Mouse (Mus musculus) granulocyte monocyte progenitor cell, adult 5-6 weeks (primary cell): ENCODE measurements around the gene Sun5. TPM values are rescaled to one million over a fixed set of nuclear protein-coding genes. Genes with fewer than 3 reads are reported as not detected.

Experiments
- ATAC-seq: replicated peaks from 2 replicates; pipeline ENCODE4 v1.8.0; 2016; ENCODE audit warnings: mild to moderate bottlenecking, moderate TSS enrichment, inconsistent platforms; ENCODE audit not compliant: poor library complexity, severe bottlenecking
- total RNA-seq, 2 experiments: library from RNA; stranded (forward) in 1 of 2; stranded (reverse) in 1 of 2; fragments of 200-712, 200-1000 nt in 1 of 2; fragments of >200 nt in 1 of 2; fragmentation: Nextera tagmentation in 1 of 2; gene quantifications; 2 replicates each; pipeline ENCODE4 v1.2.3; 2014 to 2017

The Sun5 gene
- total RNA-seq, 2 experiments from 2014 or later: not detected

- ATAC-seq: no peak
These were observed 48.8 kb downstream of the Sun5 start for GRCm38 (mm10) chr2:153822005-153822543.

GRCm38 (mm10) chr2:153809921-153810320, 61.0 kb downstream of the Sun5 start:
- ATAC-seq: no peak

DNA sequence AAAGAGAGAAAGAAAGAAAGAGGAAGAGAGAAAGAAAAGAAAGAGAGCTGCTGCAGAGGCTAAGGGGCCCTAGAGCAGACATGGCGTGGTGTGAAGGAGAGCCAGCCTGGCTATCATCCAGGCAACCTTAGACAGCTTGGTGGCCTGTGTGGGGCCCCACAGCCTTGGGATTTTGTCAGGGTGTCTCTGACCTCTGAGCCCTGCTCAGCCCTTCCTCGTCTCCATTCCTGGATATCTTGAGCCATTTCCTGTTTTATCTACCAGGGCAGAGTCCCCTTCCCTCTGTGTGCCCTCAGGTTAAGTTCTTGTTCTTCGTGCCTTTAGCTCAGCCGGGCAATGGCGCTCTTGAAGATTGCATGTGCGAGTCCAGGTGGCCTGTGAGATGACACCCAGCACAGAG, 62.0 kb downstream of the Sun5 start:
- no peak for ATAC-seq

DNA sequence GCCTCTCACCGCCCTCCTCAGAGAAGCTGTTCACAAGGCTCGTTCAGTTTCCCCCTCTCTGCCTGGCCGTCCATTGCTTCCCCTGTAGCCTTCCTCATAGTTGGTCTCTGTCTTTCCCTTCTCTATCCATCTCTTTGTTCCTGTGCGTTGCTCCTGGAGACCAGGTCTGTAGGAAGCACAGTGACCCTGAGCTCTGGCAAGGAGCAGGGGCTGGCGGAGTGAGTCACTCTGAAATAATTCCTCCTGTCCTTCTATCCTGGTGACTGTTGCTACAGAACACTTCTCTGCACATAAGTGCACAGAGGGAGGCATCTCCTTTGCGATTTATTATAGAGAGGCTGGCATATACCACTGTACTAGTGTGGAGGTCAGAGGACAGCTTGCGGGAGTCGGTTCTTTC, 62.7 kb downstream of the Sun5 start:
- ATAC-seq: no peak

- ATAC-seq: peak; percentile 78
These were observed 63.4 kb downstream of the Sun5 start for GRCm38 (mm10) chr2:153807464-153807863.

Other genes with a start within 250 kb of the Sun5 start
- gene Commd7, start 238.3 kb downstream of the Sun5 start, total RNA-seq (2014; fragmentation: Nextera tagmentation): 24.1 and 32.9 TPM in 2 replicates
- gene Commd7, start 238.3 kb downstream of the Sun5 start, total RNA-seq (2017): 41.9 and 50.4 TPM in 2 replicates
- 18.7 and 23.7 TPM in 2 replicates for gene Dnmt3b, start 221.6 kb downstream of the Sun5 start, total RNA-seq (2014; fragmentation: Nextera tagmentation)
- gene Dnmt3b, start 221.6 kb downstream of the Sun5 start, total RNA-seq (2017): 13.9 and 18.5 TPM in 2 replicates
- gene Dnmt3c, start 174.4 kb downstream of the Sun5 start, total RNA-seq (2014; fragmentation: Nextera tagmentation): 0.28 TPM in 1 of 2 replicates, not detected in the other
- not detected in 2 replicates for gene Dnmt3c, start 174.4 kb downstream of the Sun5 start, total RNA-seq (2017)
- 84.8 and 88.9 TPM in 2 replicates for gene Mapre1, start 129.8 kb downstream of the Sun5 start, total RNA-seq (2014; fragmentation: Nextera tagmentation)
- gene Mapre1, start 129.8 kb downstream of the Sun5 start, total RNA-seq (2017): 218 and 268 TPM in 2 replicates
- gene Efcab8, start 91.2 kb downstream of the Sun5 start, total RNA-seq (2014; fragmentation: Nextera tagmentation): not detected in 2 replicates
- not detected in 2 replicates for gene Efcab8, start 91.2 kb downstream of the Sun5 start, total RNA-seq (2017)
- gene Bpifb2, start 4.0 kb upstream of the Sun5 start, total RNA-seq (2014; fragmentation: Nextera tagmentation): not detected in 2 replicates
- gene Bpifb2, start 4.0 kb upstream of the Sun5 start, total RNA-seq (2017): not detected in 2 replicates
- not detected in 2 replicates for gene Bpifb6, start 29.3 kb upstream of the Sun5 start, total RNA-seq (2014; fragmentation: Nextera tagmentation)
- gene Bpifb6, start 29.3 kb upstream of the Sun5 start, total RNA-seq (2017): not detected in 2 replicates
- gene Bpifb3, start 47.1 kb upstream of the Sun5 start, total RNA-seq (2014; fragmentation: Nextera tagmentation): 1.4 TPM in 1 of 2 replicates, not detected in the other
- gene Bpifb3, start 47.1 kb upstream of the Sun5 start, total RNA-seq (2017): not detected in 2 replicates
- not detected in 2 replicates for gene Bpifb4, start 67.1 kb upstream of the Sun5 start, total RNA-seq (2014; fragmentation: Nextera tagmentation)
- not detected in 2 replicates for gene Bpifb4, start 67.1 kb upstream of the Sun5 start, total RNA-seq (2017)
- gene Bpifa6, start 103.9 kb upstream of the Sun5 start, total RNA-seq (2014; fragmentation: Nextera tagmentation): not detected in 2 replicates
- not detected in 2 replicates for gene Bpifa6, start 103.9 kb upstream of the Sun5 start, total RNA-seq (2017)
- gene Bpifa2, start 137.2 kb upstream of the Sun5 start, total RNA-seq (2014; fragmentation: Nextera tagmentation): not detected in 2 replicates
- not detected in 2 replicates for gene Bpifa2, start 137.2 kb upstream of the Sun5 start, total RNA-seq (2017)